Mouse (Mus musculus) layer of hippocampus, adult 11-12 months (tissue): ENCODE measurements around the gene Mtus2.

Source experiments
- DNase-seq: peaks from one replicate; pipeline ENCODE4 v3.0.0; 2022; ENCODE audit warnings: low spot score

Gene Mtus2

DNA sequence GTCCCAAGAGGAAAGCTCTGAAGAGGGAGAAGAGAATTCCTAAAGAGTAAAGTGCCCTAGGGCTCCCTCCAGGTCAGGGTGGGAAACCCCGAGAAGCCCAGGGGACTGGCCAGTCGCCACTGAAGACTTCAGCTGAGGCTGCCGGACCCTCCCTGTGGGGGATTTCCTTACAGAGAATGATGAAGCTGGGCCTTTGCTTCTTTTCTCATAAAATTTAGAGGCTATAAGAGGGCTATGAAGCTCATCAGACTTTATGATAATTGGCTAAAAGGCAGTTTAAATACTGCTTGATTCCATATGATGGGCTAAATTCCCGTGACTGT lies 224.1 kb downstream of the Mtus2 start:
- DNase-seq, result no peak

- no peak for DNase-seq
Observed at GRCm38 (mm10) chr5:148181901-148182300, 224.8 kb downstream of the Mtus2 start.

DNA sequence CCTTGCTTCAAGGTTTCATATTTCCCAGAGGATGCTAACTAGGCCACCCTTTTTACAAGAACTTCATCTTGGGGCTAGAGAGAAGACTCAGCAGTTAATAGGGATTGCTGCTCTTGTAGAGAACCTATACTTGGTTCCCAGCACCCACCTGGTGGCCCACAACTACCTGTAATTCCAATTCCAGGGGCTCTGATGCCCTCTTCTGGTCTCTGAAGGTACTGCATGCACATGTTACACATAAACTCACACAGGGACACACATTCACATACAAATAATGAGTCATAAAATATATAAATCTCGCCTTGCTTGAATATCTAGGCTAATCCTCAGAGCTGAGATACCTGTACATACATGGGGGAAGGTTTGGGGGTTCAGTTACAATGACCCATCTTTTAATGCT lies 228.8 kb downstream of the Mtus2 start:
- no peak for DNase-seq

- DNase-seq, result no peak
Observed at GRCm38 (mm10) chr5:148191416-148191815, 234.3 kb downstream of the Mtus2 start.

DNA sequence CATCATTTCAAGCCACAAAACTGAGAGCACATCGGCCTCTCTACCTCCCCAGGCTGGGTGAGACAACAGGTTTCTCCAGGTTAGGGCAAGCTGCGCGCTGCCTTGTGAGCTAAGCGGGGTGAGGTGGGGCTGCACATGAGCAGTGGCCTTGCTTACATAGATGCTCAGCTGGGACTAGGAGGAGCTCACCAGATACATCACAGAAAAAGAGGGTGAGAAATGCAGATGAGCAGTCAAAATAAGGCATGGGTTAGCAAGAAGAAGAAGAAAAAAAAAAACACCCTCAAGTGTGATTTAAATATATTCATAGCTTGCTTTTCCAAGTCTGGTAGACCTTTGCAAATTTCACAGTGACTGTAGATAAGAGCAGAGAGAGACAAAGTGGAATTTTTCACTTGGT lies 254.7 kb downstream of the Mtus2 start:
- no peak for DNase-seq

- no peak for DNase-seq
Observed at GRCm38 (mm10) chr5:148216786-148217185, 259.7 kb downstream of the Mtus2 start.

- DNase-seq, result no peak
Observed at GRCm38 (mm10) chr5:148222898-148223297, 265.8 kb downstream of the Mtus2 start.

DNA sequence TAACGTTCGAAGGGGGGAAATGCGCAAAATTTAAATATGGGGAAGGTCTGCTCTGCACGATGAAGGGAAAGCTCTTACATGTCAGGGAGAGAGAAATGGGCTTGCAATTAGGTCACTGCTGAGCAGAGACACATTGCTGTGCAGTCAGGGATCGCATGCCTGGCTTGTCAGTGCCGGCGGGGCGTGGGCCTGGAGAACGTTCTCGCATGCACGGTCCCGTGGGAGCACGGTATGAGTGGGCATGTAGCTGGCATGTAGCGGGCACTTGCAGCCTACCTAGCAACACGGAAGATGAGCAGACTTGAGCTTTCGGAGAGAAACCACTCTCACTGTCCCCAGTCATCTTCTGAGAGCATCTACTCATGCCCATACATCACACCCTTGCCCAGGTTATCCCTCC lies 266.9 kb downstream of the Mtus2 start:
- no peak for DNase-seq

GRCm38 (mm10) chr5:148233714-148234113 lies 276.6 kb downstream of the Mtus2 start:
- DNase-seq, result no peak

DNA sequence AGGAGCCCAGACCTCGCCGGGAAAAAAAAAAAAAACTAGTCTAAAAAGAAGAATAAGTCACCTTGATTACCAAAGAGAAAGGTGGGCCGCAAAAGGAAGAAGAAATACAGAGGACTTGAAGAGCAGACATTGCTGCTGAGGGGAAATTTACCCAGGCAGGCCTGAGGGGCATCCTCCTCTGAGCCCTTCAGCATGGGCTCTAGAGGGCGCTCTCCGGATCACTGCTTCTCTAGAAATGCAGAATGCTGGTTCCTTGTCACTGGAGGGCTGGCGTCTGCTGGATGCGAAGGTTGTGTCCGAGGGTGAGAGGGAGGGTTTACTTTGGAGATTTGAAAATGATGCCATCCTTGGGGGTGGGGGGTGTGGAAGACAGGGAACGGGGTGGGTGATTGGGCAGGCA lies 279.5 kb downstream of the Mtus2 start:
- DNase-seq, result no peak

DNA sequence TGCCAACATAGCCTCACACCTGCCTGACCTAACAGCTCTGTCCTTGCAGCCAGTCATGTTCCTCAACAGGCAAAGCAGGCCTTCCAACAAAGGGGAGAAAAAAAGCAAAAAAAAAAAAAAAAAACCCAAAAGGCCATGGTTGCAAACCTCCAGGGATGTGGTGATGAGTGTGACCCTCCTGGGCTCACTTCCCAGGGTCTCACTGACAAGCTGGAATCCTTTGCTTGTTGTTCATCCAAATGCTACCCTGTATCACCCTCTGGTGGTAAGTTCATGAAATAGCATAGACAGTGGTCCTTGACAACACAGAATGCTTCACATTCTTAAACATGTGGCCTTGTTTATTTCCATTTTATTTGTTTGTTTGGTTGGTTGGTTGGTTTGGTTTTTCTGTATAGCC lies 281.9 kb downstream of the Mtus2 start:
- DNase-seq, result no peak

GRCm38 (mm10) chr5:148239757-148240156 lies 282.6 kb downstream of the Mtus2 start:
- DNase-seq, result no peak

GRCm38 (mm10) chr5:148241932-148242331 lies 284.8 kb downstream of the Mtus2 start:
- peak; percentile 65 for DNase-seq

GRCm38 (mm10) chr5:148244471-148244870 lies 287.4 kb downstream of the Mtus2 start:
- no peak for DNase-seq

DNA sequence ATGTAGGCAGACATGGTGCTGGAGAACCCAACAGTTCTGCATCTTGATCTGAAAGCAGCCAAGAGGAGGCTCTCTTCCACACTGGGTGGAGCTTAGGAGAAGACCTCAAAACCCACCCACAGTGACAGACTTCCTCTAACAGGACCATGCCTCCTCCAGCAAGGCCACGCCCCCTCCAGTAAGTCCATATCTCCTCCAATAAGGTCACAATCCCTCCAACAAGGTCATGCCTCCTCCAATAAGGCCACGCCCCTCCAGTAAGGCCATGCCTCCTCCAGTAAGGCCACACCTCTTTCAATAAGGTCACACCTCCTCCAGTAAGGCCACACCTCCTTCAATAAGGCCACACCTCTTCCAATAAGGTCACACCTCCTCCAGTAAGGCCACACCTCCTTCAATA lies 288.3 kb downstream of the Mtus2 start:
- no peak for DNase-seq

DNA sequence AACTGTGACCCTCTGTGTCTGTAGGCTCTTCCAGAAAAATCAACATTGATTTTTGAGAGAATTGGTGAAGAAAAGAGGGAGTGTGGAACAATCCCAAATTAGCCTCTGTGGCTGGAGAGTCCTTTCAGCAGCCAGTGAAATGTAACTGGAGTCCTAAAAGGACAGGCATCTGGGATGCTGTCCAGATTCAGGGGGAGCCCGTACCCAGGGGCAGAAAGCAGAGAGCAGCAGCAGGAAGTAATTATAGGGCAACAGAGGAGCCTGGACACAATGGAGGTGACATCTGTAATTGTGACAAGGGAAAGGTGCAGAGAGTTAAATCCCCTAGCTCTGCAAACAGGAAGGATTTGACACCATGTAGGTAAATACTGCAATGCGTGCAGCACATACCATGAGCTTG lies 291.1 kb downstream of the Mtus2 start:
- DNase-seq, result no peak

GRCm38 (mm10) chr5:148251847-148252246 lies 294.7 kb downstream of the Mtus2 start:
- DNase-seq, result no peak

DNA sequence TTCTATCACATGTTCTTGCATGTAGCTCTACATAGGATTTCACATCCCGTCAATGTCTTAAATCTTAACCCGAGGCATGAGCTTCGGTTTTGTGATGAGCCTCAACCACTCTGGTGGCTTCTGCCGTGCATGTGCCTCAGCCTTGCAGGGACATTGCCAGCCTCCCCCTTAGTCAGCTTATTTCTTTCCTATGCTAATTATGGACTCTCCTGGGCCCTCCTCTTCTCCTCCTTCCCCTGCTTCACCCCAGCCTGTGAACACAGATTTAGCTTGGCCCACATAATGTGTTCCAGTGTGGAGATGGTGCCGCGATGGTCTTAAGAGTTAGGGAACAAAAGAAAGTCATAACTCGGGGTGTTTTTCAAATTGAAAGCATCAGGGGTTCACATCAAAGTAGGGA lies 304.9 kb downstream of the Mtus2 start:
- DNase-seq, result no peak

DNA sequence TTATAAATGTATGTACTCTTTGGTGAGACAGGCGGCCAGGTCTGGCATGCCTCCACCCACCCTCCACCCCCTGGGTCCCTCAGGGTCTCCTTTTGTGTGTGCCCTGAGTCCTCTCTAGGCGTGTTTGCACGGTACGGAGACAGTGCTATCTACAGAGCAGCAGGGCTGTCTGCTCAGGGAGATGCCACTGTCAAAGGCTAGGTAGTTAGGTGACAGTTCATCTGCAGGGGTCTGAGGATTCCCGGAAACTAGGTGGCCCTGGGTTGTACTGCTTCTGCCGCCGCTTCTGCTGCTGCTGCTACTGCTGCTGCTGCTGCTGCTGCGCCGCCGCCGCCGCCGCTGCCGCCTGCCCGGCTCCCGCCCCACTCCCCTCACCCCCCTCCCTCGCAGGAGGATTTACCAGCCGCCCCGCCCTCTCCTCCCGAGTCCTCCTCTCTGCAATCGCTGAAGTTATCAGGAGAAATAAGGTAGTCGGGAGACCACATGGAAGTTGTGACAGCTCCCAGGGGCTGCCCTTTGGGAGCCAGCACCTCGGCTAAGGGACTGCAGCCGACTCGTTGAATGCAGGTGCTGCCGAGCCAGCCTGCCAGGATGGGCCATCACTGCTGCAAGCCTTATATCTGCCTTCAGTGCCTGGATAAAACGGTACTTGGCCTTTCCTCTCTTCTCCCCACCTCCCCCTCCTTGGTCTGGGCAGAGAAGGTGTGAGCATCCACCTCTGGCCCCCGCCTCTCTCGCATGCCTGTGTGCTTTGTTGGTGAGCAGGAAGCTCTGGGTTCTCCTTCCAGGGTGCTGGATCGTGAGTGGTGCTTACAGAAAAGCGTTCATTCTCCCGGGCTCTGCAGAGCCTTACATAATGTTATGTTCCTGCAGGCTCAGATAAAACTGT lies 307.9 kb downstream of the Mtus2 start:
- peak; percentile 61 for DNase-seq

- DNase-seq, result no peak
Observed at GRCm38 (mm10) chr5:148266841-148267240, 309.7 kb downstream of the Mtus2 start.

- DNase-seq, result no peak
Observed at GRCm38 (mm10) chr5:148267446-148267845, 310.3 kb downstream of the Mtus2 start.

DNA sequence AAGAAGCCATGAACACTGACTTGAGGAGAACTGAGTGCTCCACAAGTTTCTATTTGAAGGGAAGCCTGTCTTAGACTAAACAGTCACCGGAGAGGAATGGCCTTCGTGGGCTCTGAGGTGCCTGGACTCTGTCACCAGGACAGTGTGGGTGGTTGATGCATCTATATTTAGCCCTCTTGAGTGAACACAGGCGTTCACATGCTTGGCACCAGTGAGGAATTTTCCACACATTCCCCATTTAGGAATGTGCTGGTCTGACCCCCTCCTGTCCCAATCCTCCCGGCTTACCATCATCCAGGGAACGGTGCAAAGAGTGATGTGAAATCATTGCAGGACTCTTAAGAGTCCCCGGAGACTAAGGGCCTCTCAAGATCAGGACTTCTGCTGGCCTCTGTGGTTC lies 314.9 kb downstream of the Mtus2 start:
- DNase-seq, result no peak

DNA sequence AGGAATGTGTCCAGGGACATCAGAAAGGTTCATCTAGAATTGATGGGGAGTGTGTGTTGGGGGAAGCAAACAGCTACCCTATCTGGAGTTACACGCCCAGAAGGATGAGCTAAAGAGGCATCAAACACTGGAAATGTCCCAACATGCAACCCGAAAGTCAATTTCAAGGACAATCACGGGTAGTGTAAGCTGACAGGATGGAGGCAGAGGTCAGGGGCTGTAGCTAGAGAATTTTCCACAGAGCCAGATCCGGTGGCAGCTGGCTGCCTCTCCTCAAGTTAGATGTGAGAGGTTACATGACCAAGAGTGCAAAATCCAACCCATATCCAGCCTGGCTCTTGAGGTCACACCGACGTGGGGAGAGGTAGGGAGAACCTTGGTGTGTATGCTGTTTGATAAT lies 315.7 kb downstream of the Mtus2 start:
- no peak for DNase-seq

GRCm38 (mm10) chr5:148278233-148278632 lies 321.1 kb downstream of the Mtus2 start:
- DNase-seq, result no peak
